Mouse (Mus musculus) intestine, postnatal 0 days (tissue): ENCODE measurements around the gene Plxdc1. TPM values are rescaled to one million over a fixed set of nuclear protein-coding genes. Genes with fewer than 3 reads are reported as not detected.

Experiments used
- ATAC-seq: fragments of 200-750 bp; cut with Nextera tagmentation; 2 replicates; pipeline ENCODE4 v1.8.0; 2017; ENCODE audit warnings: mild to moderate bottlenecking, moderate TSS enrichment, moderate library complexity
- H3K27ac ChIP-seq: fragments of 300-500 bp; sonication (generic); 2 replicates; pipeline ENCODE4 v1.5.1; 2014; ENCODE audit warnings: mild to moderate bottlenecking, low read depth, low read length, moderate library complexity
- H3K27me3 ChIP-seq: fragments of 300-500 bp; sonication (generic); replicated peaks from 2 replicates; pipeline ENCODE4 v1.6.1; 2014; ENCODE audit warnings: low read length, mixed read lengths; ENCODE audit not compliant: control insufficient read depth, insufficient read depth
- H3K36me3 ChIP-seq: fragments of 300-500 bp; sonication (generic); 2 replicates; pipeline ENCODE4 v1.6.1; 2014; ENCODE audit warnings: mild to moderate bottlenecking, moderate library complexity; ENCODE audit not compliant: control insufficient read depth, insufficient read depth
- H3K4me1 ChIP-seq: fragments of 300-500 bp; sonication (generic); replicated peaks from 2 replicates; pipeline ENCODE4 v1.6.1; 2014; ENCODE audit warnings: antibody characterized with exemption, low read length, mixed read lengths; ENCODE audit not compliant: control insufficient read depth, insufficient read depth
- H3K4me2 ChIP-seq: fragments of 300-500 bp; sonication (generic); replicated peaks from 2 replicates; pipeline ENCODE4 v1.6.1; 2014; ENCODE audit warnings: low read depth, mild to moderate bottlenecking, moderate library complexity
- H3K4me3 ChIP-seq: fragments of 300-500 bp; sonication (generic); 2 replicates; pipeline ENCODE4 v1.5.1; 2014; ENCODE audit warnings: low read depth, low read length
- H3K9ac ChIP-seq: fragments of 300-500 bp; sonication (generic); 2 replicates; pipeline ENCODE4 v1.6.1; 2014; ENCODE audit warnings: mild to moderate bottlenecking, low read depth, low read length
- H3K9me3 ChIP-seq: fragments of 300-500 bp; sonication (generic); 2 replicates; pipeline ENCODE4 v1.6.1; 2016; ENCODE audit warnings: mixed run types; ENCODE audit not compliant: control insufficient read depth
- CTCF ChIP-seq: sonication (generic); IDR thresholded peaks from 2 replicates; pipeline ENCODE4 v1.5.1; 2016; ENCODE audit warnings: low read depth, mild to moderate bottlenecking, control low read depth, antibody characterized with exemption, moderate library complexity
- WGBS: fragments of 180-500 bp; shearing (Covaris S2); extraction: QIAGEN DNeasy Blood & Tissue Kit; methylation state at CpG from one replicate; pipeline ENCODE4 v1.1.7; 2014; 5-methylcytosine and 5-hydroxymethylcytosine counted together
- polyA plus RNA-seq: library from polyadenylated mRNA; unstranded; fragments of >200 nt; fragmentation: Nextera tagmentation; extraction: Ambion mirVana; gene quantifications from 2 replicates; pipeline ENCODE4 v1.2.1, GENCODE M21; 2015

The Plxdc1 gene
- polyA plus RNA-seq, 1 experiment from 2014 or later, result 0.30 TPM

DNA sequence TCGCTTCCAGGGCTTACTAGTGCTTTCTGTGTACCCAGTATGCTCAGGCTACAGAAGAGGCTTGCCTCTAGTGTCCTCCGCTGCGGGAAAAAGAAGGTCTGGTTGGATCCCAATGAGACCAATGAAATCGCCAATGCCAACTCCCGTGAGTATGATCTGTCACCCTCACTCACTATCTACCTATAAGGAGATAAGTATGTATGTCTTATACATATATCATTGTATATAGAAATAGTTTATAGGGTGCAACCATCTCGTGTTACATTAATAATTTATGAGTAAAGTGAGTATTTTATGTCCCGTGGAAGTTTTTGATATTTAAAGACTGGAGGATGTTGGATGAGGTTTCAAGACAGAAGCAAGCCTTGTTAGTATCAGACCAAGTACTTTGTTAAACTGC, 41.5 kb upstream of the Plxdc1 start:
- Histone ChIP-seq H3K36me3 (peaks cover 27% of the 10 kb centered on the region), H3K4me1 (0 out of 2 replicates have a peak, but pooled peaks cover 6% of the 10 kb centered on the region), H3K4me3 (peak overlapping the region; percentile 95), H3K4me2 (peak overlapping the region; percentile 79), H3K27me3 (no peaks in the 10 kb centered on the region), H3K27ac (no peak overlapping the region), H3K9ac (peak overlapping the region; percentile 98; the same call in 1 of the 2 replicates), H3K9me3 (no peaks in the 10 kb centered on the region)
- no peak for ATAC-seq
- no peak for TF ChIP-seq CTCF
- 14% methylated on average over 7 of the region's 7 CpGs for WGBS

DNA sequence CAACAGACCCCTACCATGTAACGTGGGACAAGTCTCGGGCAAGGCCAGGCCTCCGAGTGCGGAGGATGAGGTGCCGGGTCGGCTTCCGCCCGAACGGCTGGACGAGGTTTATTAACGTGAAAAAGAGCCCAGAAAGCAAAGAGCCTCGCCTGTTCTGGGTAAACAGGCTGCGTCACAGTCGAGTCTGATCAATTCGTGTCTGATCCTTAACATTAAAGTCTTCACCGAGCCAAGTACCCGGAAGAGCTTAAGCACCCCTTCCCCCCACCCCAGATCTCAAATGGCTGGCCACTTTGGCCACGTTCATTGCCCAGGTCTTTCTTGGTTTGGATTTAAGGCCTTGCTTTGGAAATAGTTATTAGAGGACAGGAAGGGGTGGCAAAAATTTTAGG, 41.0 kb upstream of the Plxdc1 start:
- peak overlapping the region; percentile 95 for H3K4me3 ChIP-seq
- peak overlapping the region; percentile 80 for H3K27ac ChIP-seq
- H3K4me1 ChIP-seq, result 0 out of 2 replicates have a peak, but pooled peaks cover 6% of the 10 kb centered on the region
- H3K4me2 ChIP-seq, result peak overlapping the region; percentile 79
- peak overlapping the region; percentile 98 for H3K9ac ChIP-seq
- WGBS, result 0% methylated on average over 18 of the region's 18 CpGs
- H3K27me3 ChIP-seq, result no peaks in the 10 kb centered on the region
- ATAC-seq, result no peak
- H3K36me3 ChIP-seq, result peaks cover 27% of the 10 kb centered on the region
- TF ChIP-seq CTCF, result no peak
- H3K9me3 ChIP-seq, result no peaks in the 10 kb centered on the region

DNA sequence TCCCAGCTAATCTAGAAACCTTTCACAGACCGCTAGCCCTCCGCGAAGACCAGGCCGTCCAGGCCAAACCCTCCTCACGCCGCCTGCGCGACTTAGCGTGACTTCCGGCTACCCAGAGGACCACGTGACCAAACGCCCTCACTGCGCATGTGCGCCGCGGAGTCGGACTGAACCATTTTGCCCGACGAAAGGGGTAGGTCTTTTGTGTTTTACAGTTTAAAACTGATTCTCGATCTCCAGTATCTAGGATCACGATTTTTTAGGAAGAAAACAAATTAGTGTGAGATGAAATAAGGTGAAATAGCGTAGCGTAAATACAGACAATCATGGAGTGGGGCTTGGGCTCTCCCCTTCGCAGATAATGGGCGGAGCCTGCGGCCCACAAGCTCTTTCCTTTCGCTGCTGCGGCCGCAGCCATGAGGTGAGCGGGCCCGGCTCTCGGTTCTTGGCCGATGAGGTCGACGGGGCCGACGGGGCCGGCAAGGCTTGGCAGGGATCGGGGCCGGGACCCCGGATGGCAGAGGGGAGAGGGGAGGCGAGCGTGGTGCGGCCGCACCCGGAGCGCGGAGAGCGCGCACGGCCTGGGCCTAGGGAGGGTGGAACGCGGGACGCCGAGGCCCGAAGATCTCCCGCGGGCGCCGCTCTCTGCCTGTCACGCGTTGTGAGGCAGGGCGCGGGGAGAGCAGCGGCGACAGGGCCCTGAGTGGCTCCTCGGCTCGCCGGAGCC, 40.5 kb upstream of the Plxdc1 start, which contains the start of gene Rpl19:
Gene Rpl19 (plus strand): TSS at position 141 of the 727 bp plus-strand sequence.
- Histone ChIP-seq H3K27ac (peak within 1 kb of the TSS; percentile 80), H3K4me3 (peak within 1 kb of the TSS; percentile 95), H3K36me3 (peaks cover 27% of the 10 kb centered on the region), H3K27me3 (no peaks in the 10 kb centered on the region), H3K4me2 (peak within 1 kb of the TSS; percentile 79), H3K9me3 (no peaks in the 10 kb centered on the region), H3K4me1 (0 out of 2 replicates have a peak, but pooled peaks cover 6% of the 10 kb centered on the region), H3K9ac (peak within 1 kb of the TSS; percentile 98)
- under 1% methylated on average over 67 of the region's 69 CpGs for WGBS
- TF ChIP-seq CTCF, result no peak
- peak; percentile 81 for ATAC-seq

DNA sequence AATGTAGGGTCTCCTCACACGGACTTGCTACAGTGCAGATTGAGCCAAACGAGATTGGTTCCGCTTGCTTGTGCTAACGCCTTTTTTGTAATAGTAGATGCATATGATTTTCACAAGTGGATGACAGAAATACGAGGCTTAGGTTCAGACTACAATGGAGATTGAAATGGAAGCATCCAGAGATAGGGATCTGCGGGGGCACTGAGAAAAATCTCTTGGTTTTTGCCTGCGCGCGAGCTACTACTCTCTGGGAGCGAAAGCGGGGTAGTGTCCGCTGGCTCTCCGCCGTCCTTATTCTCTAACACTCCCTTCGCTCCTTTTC, 40.0 kb upstream of the Plxdc1 start:
- no peak for TF ChIP-seq CTCF
- ATAC-seq, result no peak

DNA sequence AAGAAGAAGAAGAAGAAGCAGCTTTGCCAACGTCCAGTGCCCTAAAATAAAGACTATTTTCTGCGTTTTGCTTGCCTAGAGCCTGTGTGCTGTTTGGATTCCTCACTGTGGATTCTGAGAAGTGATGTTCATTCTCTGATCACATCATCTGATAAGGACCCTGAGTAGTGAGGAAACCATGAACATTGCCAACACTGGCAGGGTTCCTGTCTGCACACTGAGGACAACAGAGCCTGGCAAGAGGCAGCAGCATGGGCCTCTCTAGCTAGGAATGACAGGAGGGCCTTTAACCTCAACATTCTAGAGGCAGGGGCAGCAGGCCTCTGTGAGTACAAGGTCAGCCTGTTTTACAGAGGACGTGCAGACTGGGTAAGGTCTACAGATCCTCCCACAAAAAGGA, 38.3 kb upstream of the Plxdc1 start:
- 85% methylated on average over 3 of the region's 3 CpGs for WGBS

More for the DNA sequence above, 40.0 kb upstream of the Plxdc1 start:
- Histone ChIP-seq H3K36me3 (peaks cover 27% of the 10 kb centered on the region), H3K4me3 (peak overlapping the region; percentile 95), H3K9me3 (no peaks in the 10 kb centered on the region), H3K27me3 (no peaks in the 10 kb centered on the region), H3K4me1 (0 out of 2 replicates have a peak, but pooled peaks cover 6% of the 10 kb centered on the region), H3K9ac (peak overlapping the region; percentile 98), H3K27ac (peak overlapping the region; percentile 80), H3K4me2 (peak overlapping the region; percentile 79)
- 5% methylated on average over 15 of the region's 15 CpGs for WGBS

DNA sequence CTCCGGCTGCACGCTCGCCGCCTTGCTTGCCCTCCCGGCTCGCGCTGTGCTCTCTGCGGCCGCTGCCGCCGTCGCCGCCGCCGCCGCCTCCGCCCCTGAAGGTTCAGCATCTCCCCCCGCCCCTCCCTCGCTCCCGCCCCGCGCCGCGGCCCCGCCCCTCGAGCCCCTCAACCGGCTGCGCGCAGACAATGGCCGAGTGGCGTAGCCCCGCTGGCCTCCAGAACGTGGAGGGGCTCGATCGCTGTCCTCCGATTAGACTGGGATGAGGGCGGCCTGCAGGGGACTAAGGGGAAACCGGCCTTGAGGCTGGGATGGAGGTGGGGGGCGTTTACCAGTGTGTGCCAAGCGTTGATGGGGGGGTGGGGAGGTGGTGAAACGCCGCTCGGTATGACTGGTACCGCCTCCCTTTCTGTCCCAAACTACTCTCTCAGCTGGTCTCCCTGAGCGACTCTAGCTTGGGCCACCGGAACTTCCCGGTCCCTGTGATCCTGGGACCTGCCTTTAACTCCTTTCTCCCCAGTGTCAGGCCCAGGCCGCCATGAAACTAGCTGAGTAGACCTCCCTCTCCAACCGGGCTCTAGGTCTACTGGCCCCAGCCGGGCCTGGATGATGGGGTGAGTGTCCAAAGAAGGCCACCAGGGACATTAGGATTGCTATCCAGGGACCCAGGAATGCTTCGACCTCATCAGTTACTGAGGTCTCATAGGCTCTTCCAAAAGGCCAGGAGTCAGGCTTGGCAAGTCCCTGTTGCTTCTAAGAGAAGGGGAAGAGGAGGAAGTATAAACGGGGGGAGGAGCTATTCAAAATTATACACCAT, 36.5 kb upstream of the Plxdc1 start, which contains the start of gene Cacnb1:
Gene Cacnb1 (minus strand): TSS at position 480 of the 817 bp plus-strand sequence.
- Histone ChIP-seq H3K4me1 (0 out of 2 replicates have a peak, but pooled peaks cover 6% of the 10 kb centered on the region), H3K36me3 (no peaks in the 10 kb centered on the region), H3K27ac (peak within 1 kb of the TSS; percentile 64), H3K4me2 (peak within 1 kb of the TSS; percentile 93), H3K9ac (peak within 1 kb of the TSS; percentile 52), H3K4me3 (peak within 1 kb of the TSS; percentile 54), H3K27me3 (no peaks in the 10 kb centered on the region), H3K9me3 (no peaks in the 10 kb centered on the region)
- ATAC-seq, result no peak
- no peak for TF ChIP-seq CTCF
- WGBS, result 4% methylated on average over 45 of the region's 52 CpGs

More for the DNA sequence above, 38.3 kb upstream of the Plxdc1 start:
- Histone ChIP-seq H3K9me3 (no peaks in the 10 kb centered on the region), H3K4me2 (no peak overlapping the region), H3K4me1 (0 out of 2 replicates have a peak, but pooled peaks cover 6% of the 10 kb centered on the region), H3K4me3 (no peak overlapping the region), H3K27ac (no peak overlapping the region), H3K27me3 (no peaks in the 10 kb centered on the region), H3K9ac (no peak overlapping the region), H3K36me3 (peaks cover 10% of the 10 kb centered on the region)
- no peak for TF ChIP-seq CTCF
- ATAC-seq, result no peak
